Mouse (Mus musculus) embryonic facial prominence, embryonic 12.5 days (tissue): Measurements from ENCODE around the gene Arv1. TPM values are rescaled to one million over a fixed set of nuclear protein-coding genes. Genes with fewer than 3 reads are reported as not detected.
A peak's percentile ranks its signal among the peaks of the same experiment; 100 is the strongest.

Experiments used
- ATAC-seq: fragments of 200-750 bp; cut with Nextera tagmentation; 2 replicates; pipeline ENCODE4 v1.8.0; 2017; ENCODE audit not compliant: insufficient number of reproducible peaks, insufficient read depth, low FRiP score, low TSS enrichment
- H3K27ac ChIP-seq: fragments of 300-500 bp; sonication (generic); 2 replicates; pipeline ENCODE4 v1.5.1; 2016; ENCODE audit warnings: mild to moderate bottlenecking
- H3K27me3 ChIP-seq: fragments of 300-500 bp; sonication (generic); 2 replicates; pipeline ENCODE4 v1.6.1; 2016; ENCODE audit warnings: mild to moderate bottlenecking, moderate library complexity
- H3K36me3 ChIP-seq: fragments of 300-500 bp; sonication (generic); 2 replicates; pipeline ENCODE4 v1.6.1; 2016; ENCODE audit warnings: mild to moderate bottlenecking
- H3K4me1 ChIP-seq: fragments of 300-500 bp; sonication (generic); 2 replicates; pipeline ENCODE4 v1.6.1; 2016
- H3K4me2 ChIP-seq: fragments of 300-500 bp; sonication (generic); replicated peaks from 2 replicates; pipeline ENCODE4 v1.6.1; 2016; ENCODE audit warnings: mild to moderate bottlenecking, moderate library complexity
- H3K4me3 ChIP-seq: fragments of 300-500 bp; sonication (generic); 2 replicates; pipeline ENCODE4 v1.5.1; 2016; ENCODE audit warnings: mild to moderate bottlenecking
- H3K9ac ChIP-seq: fragments of 300-500 bp; sonication (generic); 2 replicates; pipeline ENCODE4 v1.6.1; 2016; ENCODE audit warnings: mild to moderate bottlenecking, moderate library complexity
- H3K9me3 ChIP-seq: fragments of 300-500 bp; sonication (generic); 2 replicates; pipeline ENCODE4 v1.6.1; 2016; ENCODE audit warnings: mild to moderate bottlenecking, moderate library complexity
- WGBS: fragments of 180-500 bp; shearing (Covaris S2); methylation state at CpG from one replicate; pipeline ENCODE4 v1.1.7; 2016; 5-methylcytosine and 5-hydroxymethylcytosine counted together
- polyA plus RNA-seq: library from polyadenylated mRNA; unstranded; fragments of >200 nt; fragmentation: Nextera tagmentation; extraction: Ambion mirVana; gene quantifications from 2 replicates; pipeline ENCODE4 v1.2.1, GENCODE M21; 2016

The Arv1 gene
- polyA plus RNA-seq, 1 experiment from 2014 or later: 35.6 TPM

- Histone ChIP-seq H3K36me3 (peaks cover 80% of the 10 kb centered on the region), H3K27me3 (no peaks in the 10 kb centered on the region), H3K27ac (no peak overlapping the region), H3K9ac (no peak overlapping the region), H3K9me3 (no peaks in the 10 kb centered on the region), H3K4me1 (no peaks in the 10 kb centered on the region), H3K4me3 (no peak overlapping the region), H3K4me2 (no peak overlapping the region)
- 91% methylated on average over 8 of the region's 8 CpGs for WGBS
- no peak for ATAC-seq
These were observed 10.9 kb downstream of the Arv1 start for GRCm38 (mm10) chr8:124732828-124733227.

- Histone ChIP-seq H3K4me2 (no peak overlapping the region), H3K27me3 (no peaks in the 10 kb centered on the region), H3K4me1 (no peaks in the 10 kb centered on the region), H3K9ac (no peak overlapping the region), H3K9me3 (no peaks in the 10 kb centered on the region), H3K36me3 (peaks cover 55% of the 10 kb centered on the region), H3K27ac (no peak overlapping the region), H3K4me3 (no peak overlapping the region)
- WGBS: 54% methylated on average over 3 of the region's 3 CpGs
- ATAC-seq: no peak
These were observed 13.5 kb downstream of the Arv1 start for GRCm38 (mm10) chr8:124735371-124735911.

- H3K9ac ChIP-seq: no peak overlapping the region
- WGBS: 72% methylated on average over 1 of the region's 1 CpGs
- H3K4me1 ChIP-seq: no peaks in the 10 kb centered on the region
- peaks cover 29% of the 10 kb centered on the region for H3K36me3 ChIP-seq
- no peaks in the 10 kb centered on the region for H3K27me3 ChIP-seq
- H3K9me3 ChIP-seq: no peaks in the 10 kb centered on the region
- ATAC-seq: no peak
- no peak overlapping the region for H3K27ac ChIP-seq
- H3K4me2 ChIP-seq: no peak overlapping the region
- H3K4me3 ChIP-seq: no peak overlapping the region
These were observed 17.3 kb downstream of the Arv1 start for GRCm38 (mm10) chr8:124739268-124739667.

- peaks cover 11% of the 10 kb centered on the region; the same call in 1 of the 2 replicates for H3K4me1 ChIP-seq
- H3K9me3 ChIP-seq: no peaks in the 10 kb centered on the region
- 63% methylated on average over 13 of the region's 13 CpGs for WGBS
- no peak overlapping the region for H3K27ac ChIP-seq
- H3K4me3 ChIP-seq: no peak overlapping the region
- H3K9ac ChIP-seq: no peak overlapping the region
- H3K27me3 ChIP-seq: peaks cover 18% of the 10 kb centered on the region
- H3K36me3 ChIP-seq: no peaks in the 10 kb centered on the region
- no peak for ATAC-seq
- no peak overlapping the region for H3K4me2 ChIP-seq
These were observed 24.7 kb downstream of the Arv1 start for GRCm38 (mm10) chr8:124746661-124747060.

- under 1% methylated on average over 31 of the region's 31 CpGs for WGBS
- peaks cover 43% of the 10 kb centered on the region for H3K27me3 ChIP-seq
- no peaks in the 10 kb centered on the region for H3K36me3 ChIP-seq
- peak overlapping the region; percentile 58 for H3K4me3 ChIP-seq
- H3K9ac ChIP-seq: peak overlapping the region; percentile 58
- ATAC-seq: no peak
- peaks cover 17% of the 10 kb centered on the region; the same call in 1 of the 2 replicates for H3K4me1 ChIP-seq
- H3K27ac ChIP-seq: no peak overlapping the region
- H3K9me3 ChIP-seq: no peaks in the 10 kb centered on the region
- peak overlapping the region; percentile 89 for H3K4me2 ChIP-seq
These were observed 29.3 kb downstream of the Arv1 start for GRCm38 (mm10) chr8:124751191-124751590.

- Histone ChIP-seq H3K27me3 (peaks cover 43% of the 10 kb centered on the region), H3K36me3 (no peaks in the 10 kb centered on the region), H3K4me2 (peak within 1 kb of the TSS; percentile 89), H3K4me3 (peak within 1 kb of the TSS; percentile 58), H3K9me3 (no peaks in the 10 kb centered on the region), H3K9ac (peak within 1 kb of the TSS; percentile 58), H3K4me1 (peaks cover 17% of the 10 kb centered on the region; the same call in 1 of the 2 replicates), H3K27ac (no peak within 1 kb of the TSS)
- peak; percentile 54 for ATAC-seq
- under 1% methylated on average over 41 of the region's 41 CpGs for WGBS
These were observed 29.8 kb downstream of the Arv1 start, which contains the start of gene Fam89a for GRCm38 (mm10) chr8:124751709-124752173. Gene Fam89a (minus strand): TSS chr8:124751832.

GRCm38 (mm10) chr8:124752325-124752862, 30.5 kb downstream of the Arv1 start:
- no peak for ATAC-seq
- H3K4me2 ChIP-seq: peak overlapping the region; percentile 89; the same call in 1 of the 2 replicates
- WGBS: 30% methylated on average over 21 of the region's 21 CpGs
- H3K9ac ChIP-seq: peak overlapping the region; percentile 24; the same call in 1 of the 2 replicates
- H3K4me3 ChIP-seq: peak overlapping the region; percentile 58; the same call in 1 of the 2 replicates
- H3K36me3 ChIP-seq: no peaks in the 10 kb centered on the region
- peaks cover 43% of the 10 kb centered on the region for H3K27me3 ChIP-seq
- no peak overlapping the region for H3K27ac ChIP-seq
- peaks cover 17% of the 10 kb centered on the region; the same call in 1 of the 2 replicates for H3K4me1 ChIP-seq
- no peaks in the 10 kb centered on the region for H3K9me3 ChIP-seq

GRCm38 (mm10) chr8:124754101-124754791, 32.3 kb downstream of the Arv1 start:
- H3K4me2 ChIP-seq: no peak overlapping the region
- H3K9me3 ChIP-seq: no peaks in the 10 kb centered on the region
- H3K9ac ChIP-seq: no peak overlapping the region
- H3K36me3 ChIP-seq: no peaks in the 10 kb centered on the region
- WGBS: 17% methylated on average over 11 of the region's 11 CpGs
- peaks cover 43% of the 10 kb centered on the region for H3K27me3 ChIP-seq
- no peak for ATAC-seq
- no peak overlapping the region for H3K4me3 ChIP-seq
- H3K27ac ChIP-seq: no peak overlapping the region
- peaks cover 17% of the 10 kb centered on the region; the same call in 1 of the 2 replicates for H3K4me1 ChIP-seq

- Histone ChIP-seq H3K36me3 (no peaks in the 10 kb centered on the region), H3K4me2 (no peak overlapping the region), H3K9ac (no peak overlapping the region), H3K27me3 (peaks cover 43% of the 10 kb centered on the region), H3K9me3 (no peaks in the 10 kb centered on the region), H3K27ac (no peak overlapping the region), H3K4me1 (peaks cover 17% of the 10 kb centered on the region; the same call in 1 of the 2 replicates), H3K4me3 (no peak overlapping the region)
- 37% methylated on average over 4 of the region's 4 CpGs for WGBS
- no peak for ATAC-seq
These were observed 32.9 kb downstream of the Arv1 start for GRCm38 (mm10) chr8:124754792-124755190.

- ATAC-seq: no peak
- 77% methylated on average over 8 of the region's 8 CpGs for WGBS
These were observed 33.5 kb downstream of the Arv1 start for GRCm38 (mm10) chr8:124755481-124755880.

GRCm38 (mm10) chr8:124756153-124756552, 34.2 kb downstream of the Arv1 start:
- ATAC-seq: no peak
- H3K4me2 ChIP-seq: no peak overlapping the region
- WGBS: 59% methylated on average over 2 of the region's 2 CpGs

More at GRCm38 (mm10) chr8:124755481-124755880, 33.5 kb downstream of the Arv1 start:
- Histone ChIP-seq H3K36me3 (no peaks in the 10 kb centered on the region), H3K9me3 (no peaks in the 10 kb centered on the region), H3K4me1 (peaks cover 17% of the 10 kb centered on the region; the same call in 1 of the 2 replicates), H3K4me2 (no peak overlapping the region), H3K4me3 (no peak overlapping the region), H3K27ac (no peak overlapping the region), H3K27me3 (peaks cover 36% of the 10 kb centered on the region), H3K9ac (no peak overlapping the region)

More at GRCm38 (mm10) chr8:124756153-124756552, 34.2 kb downstream of the Arv1 start:
- Histone ChIP-seq H3K4me1 (peaks cover 11% of the 10 kb centered on the region; the same call in 1 of the 2 replicates), H3K4me3 (no peak overlapping the region), H3K9me3 (no peaks in the 10 kb centered on the region), H3K9ac (no peak overlapping the region), H3K27ac (no peak overlapping the region), H3K27me3 (peaks cover 29% of the 10 kb centered on the region), H3K36me3 (no peaks in the 10 kb centered on the region)
